Mouse (Mus musculus) CD8-positive naive resting alpha-beta T cell, adult 57 days (primary cell): ENCODE measurements around the gene Serpind1. TPM values are rescaled to one million over a fixed set of nuclear protein-coding genes. Genes with fewer than 3 reads are reported as not detected.

Experiments used
- total RNA-seq: library from RNA; stranded (reverse); gene quantifications from one replicate; pipeline ENCODE4 v1.2.4, GENCODE M21; 2023

Gene Serpind1
- total RNA-seq: not detected

DNA sequence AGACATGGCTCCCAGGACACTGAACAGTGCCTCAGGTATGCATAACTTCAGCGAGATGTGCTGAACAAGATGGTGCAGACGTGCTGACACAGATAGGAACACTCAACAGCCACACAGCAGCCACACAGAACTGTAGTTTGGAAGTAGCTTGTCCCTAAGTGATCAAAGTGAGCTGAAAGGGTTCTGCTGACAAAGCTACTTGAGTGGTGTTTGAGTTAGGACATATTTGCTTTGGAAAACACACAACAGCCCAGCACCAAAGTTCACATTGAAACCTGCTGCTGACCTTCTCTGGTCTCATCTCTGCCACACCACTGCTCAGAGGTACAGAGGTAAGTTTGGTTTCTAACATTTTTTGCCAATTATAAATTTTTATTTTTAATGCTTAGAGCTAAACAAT lies at the start of gene Serpind1:
Gene Serpind1, plus strand, starts transcription at position 256 of the 400 bp plus-strand sequence.

Other genes starting within 250 kb of the Serpind1 start
- gene Ppil2, start 220.1 kb upstream of the Serpind1 start, total RNA-seq: 125 TPM
- gene 2610318N02Rik, start 206.2 kb upstream of the Serpind1 start, total RNA-seq: 6.1 TPM
- gene Sdf2l1, start 199.0 kb upstream of the Serpind1 start, total RNA-seq: 14.4 TPM
- gene Ydjc, start 186.8 kb upstream of the Serpind1 start, total RNA-seq: 5.9 TPM
- gene Ccdc116, start 184.1 kb upstream of the Serpind1 start, total RNA-seq: 0.89 TPM
- 95.6 TPM for gene Ube2l3, start 128.7 kb upstream of the Serpind1 start, total RNA-seq
- gene Rimbp3, start 122.8 kb upstream of the Serpind1 start, total RNA-seq: 0.37 TPM
- gene Hic2, start 97.8 kb upstream of the Serpind1 start, total RNA-seq: 5.5 TPM
- gene Tmem191c, start 55.3 kb upstream of the Serpind1 start, total RNA-seq: 26.1 TPM
- 20.9 TPM for gene Snap29, start 74.6 kb downstream of the Serpind1 start, total RNA-seq
- 107 TPM for gene Pi4ka, start 74.9 kb downstream of the Serpind1 start, total RNA-seq
- gene Crkl, start 120.6 kb downstream of the Serpind1 start, total RNA-seq: 50.7 TPM
- gene Aifm3, start 158.2 kb downstream of the Serpind1 start, total RNA-seq: not detected
- 73.7 TPM for gene Lztr1, start 177.3 kb downstream of the Serpind1 start, total RNA-seq
- gene Thap7, start 199.8 kb downstream of the Serpind1 start, total RNA-seq: 39.9 TPM
- gene Lrrc74b, start 229.9 kb downstream of the Serpind1 start, total RNA-seq: not detected
- not detected for gene P2rx6, start 230.5 kb downstream of the Serpind1 start, total RNA-seq